9 mouse cellular contexts compared by ENCODE assay signal in genomic region chr19:45097868-45098267, GRCm38 (mm10). TPM values are rescaled to one million over a fixed set of nuclear protein-coding genes. Genes with fewer than 3 reads are reported as not detected.
DNase-seq lines count a peak whose midpoint lies in the region; ATAC-seq and TF ChIP-seq lines count a peak whose summit lies in the region.
"Had no signal": no experiment of that assay in that cellular context is flagged by ENCODE, and none has a peak within 500 bp of the region (broad histone marks: within the 10 kb centered on the region; RNA-seq: fewer than 3 reads in every experiment).

No protein-coding gene starts in this region.

- no peak overlapping the region for H3K4me2 ChIP-seq in intestine, embryonic 14.5 days (ENCODE audit: low read length)
- no peak overlapping the region for H3K4me2 ChIP-seq in intestine, postnatal 0 days (replicated peaks; ENCODE audit: low read depth)
- no peak overlapping the region for H3K4me2 ChIP-seq in midbrain, embryonic 14.5 days (ENCODE audit: low read length)

- WGBS in intestine, embryonic 14.5 days, result 19% methylated on average over 11 of the region's 11 CpGs
- 17% methylated on average over 11 of the region's 11 CpGs for WGBS in intestine, postnatal 0 days
- WGBS in midbrain, embryonic 14.5 days, result 39% methylated on average over 11 of the region's 11 CpGs

- H3K4me3 ChIP-seq in intestine, embryonic 14.5 days (ENCODE audit: low read depth, low read length), result no peak overlapping the region
- H3K4me3 ChIP-seq in intestine, postnatal 0 days (ENCODE audit: low read depth, low read length), result no peak overlapping the region
- H3K4me3 ChIP-seq in G1E (ENCODE audit: low read depth, low read length), result no peak overlapping the region
- H3K4me3 ChIP-seq in midbrain, embryonic 14.5 days (replicated peaks; ENCODE audit: low read depth, low read length), result no peak overlapping the region

- no peak for TF ChIP-seq CTCF in intestine, postnatal 0 days (IDR thresholded peaks at IDR 0.05; ENCODE audit: low read depth)
- no peak for TF ChIP-seq CTCF in G1E (IDR thresholded peaks at IDR 0.05; ENCODE audit: low read depth, low read length)

- no peaks in the 10 kb centered on the region for H3K4me1 ChIP-seq in intestine, embryonic 14.5 days (replicated peaks; ENCODE audit: control insufficient read depth, insufficient read depth, low read length)
- H3K4me1 ChIP-seq in intestine, postnatal 0 days (replicated peaks; ENCODE audit: control insufficient read depth, insufficient read depth, low read length), result no peaks in the 10 kb centered on the region
- H3K4me1 ChIP-seq in G1E (ENCODE audit: insufficient read depth, low read depth, low read length), result peaks cover 8% of the 10 kb centered on the region; the same call in 1 of the 2 replicates
- H3K4me1 ChIP-seq in midbrain, embryonic 14.5 days (ENCODE audit: control insufficient read depth, insufficient read depth, low read length), result no peaks in the 10 kb centered on the region

- H3K27me3 ChIP-seq in intestine, embryonic 14.5 days (replicated peaks; ENCODE audit: control insufficient read depth, insufficient read depth, low read length), result peaks cover 27% of the 10 kb centered on the region
- peaks cover 13% of the 10 kb centered on the region for H3K27me3 ChIP-seq in intestine, postnatal 0 days (replicated peaks; ENCODE audit: control insufficient read depth, insufficient read depth, low read length)
- H3K27me3 ChIP-seq in G1E (ENCODE audit: insufficient read depth, low read length), result peaks cover 14% of the 10 kb centered on the region
- no peaks in the 10 kb centered on the region for H3K27me3 ChIP-seq in midbrain, embryonic 14.5 days (ENCODE audit: control insufficient read depth, insufficient read depth, low read length)

- peak; percentile 89 for DNase-seq in intestine, embryonic 14.5 days (ENCODE audit: low spot score)
- peak; percentile 46 for DNase-seq in G1E (ENCODE audit: low spot score)
- peak; percentile 57 for DNase-seq in embryo, embryonic 11.5 days (ENCODE audit: low read depth, low spot score)
- peak; percentile 35 for DNase-seq in naive thymus-derived CD4-positive, alpha-beta T cell, adult 2 months (ENCODE audit: low read depth)
- DNase-seq in midbrain, embryonic 14.5 days, result no peak

- no peaks in the 10 kb centered on the region for H3K9me3 ChIP-seq in intestine, embryonic 14.5 days (ENCODE audit: control insufficient read depth, low read length)
- H3K9me3 ChIP-seq in intestine, postnatal 0 days (ENCODE audit: control insufficient read depth), result no peaks in the 10 kb centered on the region
- H3K9me3 ChIP-seq in G1E (replicated peaks), result no peaks in the 10 kb centered on the region
- no peaks in the 10 kb centered on the region for H3K9me3 ChIP-seq in midbrain, embryonic 14.5 days (ENCODE audit: control insufficient read depth, low read length)

- no peak overlapping the region for H3K27ac ChIP-seq in intestine, embryonic 14.5 days (ENCODE audit: low read depth)
- H3K27ac ChIP-seq in intestine, postnatal 0 days (ENCODE audit: low read depth, low read length), result no peak overlapping the region
- H3K27ac ChIP-seq in midbrain, embryonic 14.5 days (replicated peaks; ENCODE audit: low read depth, low read length), result no peak overlapping the region

- no peaks in the 10 kb centered on the region for H3K36me3 ChIP-seq in intestine, embryonic 14.5 days (ENCODE audit: control insufficient read depth, insufficient read depth, low read length)
- H3K36me3 ChIP-seq in intestine, postnatal 0 days (ENCODE audit: control insufficient read depth, insufficient read depth), result no peaks in the 10 kb centered on the region
- no peaks in the 10 kb centered on the region for H3K36me3 ChIP-seq in G1E (replicated peaks)
- H3K36me3 ChIP-seq in midbrain, embryonic 14.5 days (ENCODE audit: control insufficient read depth, insufficient read depth, low read length), result no peaks in the 10 kb centered on the region

- ATAC-seq in intestine, embryonic 14.5 days (replicated peaks; ENCODE audit: low FRiP score, low TSS enrichment, low read depth), result no peak
- no peak for ATAC-seq in intestine, postnatal 0 days
- no peak for ATAC-seq in G1E (ENCODE audit: extremely low read depth, insufficient number of reproducible peaks, low FRiP score, poor library complexity, severe bottlenecking)
- ATAC-seq in megakaryocyte, adult 5-6 weeks (ENCODE audit: poor library complexity, severe bottlenecking), result no peak
- ATAC-seq in midbrain, embryonic 14.5 days (ENCODE audit: low FRiP score, low TSS enrichment), result no peak
- no peak for ATAC-seq in cerebellum, adult (ENCODE audit: insufficient number of reproducible peaks, low FRiP score, low TSS enrichment)

- no peak overlapping the region for H3K9ac ChIP-seq in intestine, embryonic 14.5 days (ENCODE audit: low read length)
- no peak overlapping the region for H3K9ac ChIP-seq in intestine, postnatal 0 days (ENCODE audit: low read depth, low read length)
- H3K9ac ChIP-seq in midbrain, embryonic 14.5 days (replicated peaks; ENCODE audit: low read length), result no peak overlapping the region

RNA-seq across cellular contexts. Expression of gene Kazald1, which starts 22.8 kb away (rescaled TPM):
- polyA plus RNA-seq in intestine, embryonic 14.5 days (2014; fragmentation: Nextera tagmentation; extraction: Ambion mirVana), result 0.69 and 1.8 TPM in 2 replicates
- 1.2 and 2.1 TPM in 2 replicates for polyA plus RNA-seq in intestine, postnatal 0 days (2015; fragmentation: Nextera tagmentation; extraction: Ambion mirVana)
- total RNA-seq in G1E (2014; fragmentation: Nextera tagmentation), result 0.60 TPM in 1 of 2 replicates, not detected in the other
- total RNA-seq in G1E (2017), result 0.35 and 0.49 TPM in 2 replicates
- 0.39 and 0.41 TPM in 2 replicates for polyA plus RNA-seq in G1E (2012)
- total RNA-seq in megakaryocyte, adult 5-6 weeks (2015), result 0.23 TPM in 1 of 2 replicates, not detected in the other
- total RNA-seq in megakaryocyte, adult 5-6 weeks (2017), result 0.41 TPM in 1 of 2 replicates, not detected in the other
- polyA plus RNA-seq in midbrain, embryonic 14.5 days (2014; fragmentation: Nextera tagmentation; extraction: Ambion mirVana), result 0.72 and 1.4 TPM in 2 replicates

RNA-seq across cellular contexts. Expression of gene Sfxn3, which starts 50.6 kb away (rescaled TPM):
- polyA plus RNA-seq in intestine, embryonic 14.5 days (2014; fragmentation: Nextera tagmentation; extraction: Ambion mirVana), result 23.4 and 24.5 TPM in 2 replicates
- polyA plus RNA-seq in intestine, postnatal 0 days (2015; fragmentation: Nextera tagmentation; extraction: Ambion mirVana), result 15.1 and 17.5 TPM in 2 replicates
- total RNA-seq in G1E (2014; fragmentation: Nextera tagmentation) (26.1 and 34.6 TPM in 2 replicates), G1E (2017) (7.4 TPM in 2 replicates)
- polyA plus RNA-seq in G1E (2012), result 4.4 and 6.7 TPM in 2 replicates
- total RNA-seq in megakaryocyte, adult 5-6 weeks (2015), result 36.9 and 40.7 TPM in 2 replicates
- 9.4 and 10.0 TPM in 2 replicates for total RNA-seq in megakaryocyte, adult 5-6 weeks (2017)
- polyA plus RNA-seq in midbrain, embryonic 14.5 days (2014; fragmentation: Nextera tagmentation; extraction: Ambion mirVana), result 71.1 and 72.7 TPM in 2 replicates

RNA-seq across cellular contexts. Expression of gene Pdzd7, which starts 52.4 kb away (rescaled TPM):
- 0.42 and 0.55 TPM in 2 replicates for polyA plus RNA-seq in intestine, embryonic 14.5 days (2014; fragmentation: Nextera tagmentation; extraction: Ambion mirVana)
- polyA plus RNA-seq in intestine, postnatal 0 days (2015; fragmentation: Nextera tagmentation; extraction: Ambion mirVana), result 0.22 and 0.37 TPM in 2 replicates
- total RNA-seq in G1E (2014; fragmentation: Nextera tagmentation), result not detected in 2 replicates
- 0.05 TPM in 1 of 2 replicates, not detected in the other for total RNA-seq in G1E (2017)
- polyA plus RNA-seq in G1E (2012), result 0.02 and 0.04 TPM in 2 replicates
- total RNA-seq in megakaryocyte, adult 5-6 weeks (2015), result not detected in 2 replicates
- total RNA-seq in megakaryocyte, adult 5-6 weeks (2017), result not detected in 2 replicates
- 2.4 and 2.8 TPM in 2 replicates for polyA plus RNA-seq in midbrain, embryonic 14.5 days (2014; fragmentation: Nextera tagmentation; extraction: Ambion mirVana)

RNA-seq across cellular contexts. Expression of gene Tlx1, which starts 52.6 kb away (rescaled TPM):
- polyA plus RNA-seq in intestine, embryonic 14.5 days (2014; fragmentation: Nextera tagmentation; extraction: Ambion mirVana), result 0.16 TPM in 1 of 2 replicates, not detected in the other
- polyA plus RNA-seq in intestine, postnatal 0 days (2015; fragmentation: Nextera tagmentation; extraction: Ambion mirVana), result not detected in 2 replicates
- total RNA-seq in G1E (2014; fragmentation: Nextera tagmentation) (not detected in 2 replicates), G1E (2017) (0.06 and 0.16 TPM in 2 replicates)
- not detected in 2 replicates for polyA plus RNA-seq in G1E (2012)
- total RNA-seq in megakaryocyte, adult 5-6 weeks (2015), result not detected in 2 replicates
- not detected in 2 replicates for total RNA-seq in megakaryocyte, adult 5-6 weeks (2017)
- polyA plus RNA-seq in midbrain, embryonic 14.5 days (2014; fragmentation: Nextera tagmentation; extraction: Ambion mirVana), result not detected in 2 replicates
- total RNA-seq: left cerebral cortex, postnatal 10 days had no signal
